Mouse (Mus musculus): ENCODE measurements around the gene Igfbp3.

DNA sequence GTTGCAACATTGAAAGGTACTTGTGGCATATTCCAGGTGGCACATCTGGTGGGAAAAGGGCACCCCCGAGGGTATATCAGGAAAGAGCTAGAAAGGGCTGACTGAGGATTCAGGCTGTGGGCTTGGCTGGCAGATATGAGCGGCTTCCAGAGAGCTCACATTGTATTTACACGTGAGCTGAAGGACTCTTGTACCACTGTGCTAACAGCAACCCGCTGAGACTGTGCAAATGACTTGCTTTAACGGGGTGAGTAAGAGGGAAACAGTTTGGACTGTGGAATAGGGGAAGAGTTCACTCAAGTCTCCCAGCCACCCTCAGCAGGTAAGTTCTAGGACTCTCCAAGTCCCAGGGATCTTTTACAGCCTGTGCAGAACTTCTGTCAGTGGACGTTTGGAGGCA lies 40.1 kb downstream of the Igfbp3 start:
- TF ChIP-seq CTCF (IDR thresholded peaks at IDR 0.05; ENCODE audit: insufficient read depth, low read length) (no peak), POLR2A (IDR thresholded peaks at IDR 0.05; ENCODE audit: borderline replicate concordance, extremely low read depth, low read depth, low read length) (no peak)
